Mouse (Mus musculus): ENCODE results near the gene Gale.

DNA sequence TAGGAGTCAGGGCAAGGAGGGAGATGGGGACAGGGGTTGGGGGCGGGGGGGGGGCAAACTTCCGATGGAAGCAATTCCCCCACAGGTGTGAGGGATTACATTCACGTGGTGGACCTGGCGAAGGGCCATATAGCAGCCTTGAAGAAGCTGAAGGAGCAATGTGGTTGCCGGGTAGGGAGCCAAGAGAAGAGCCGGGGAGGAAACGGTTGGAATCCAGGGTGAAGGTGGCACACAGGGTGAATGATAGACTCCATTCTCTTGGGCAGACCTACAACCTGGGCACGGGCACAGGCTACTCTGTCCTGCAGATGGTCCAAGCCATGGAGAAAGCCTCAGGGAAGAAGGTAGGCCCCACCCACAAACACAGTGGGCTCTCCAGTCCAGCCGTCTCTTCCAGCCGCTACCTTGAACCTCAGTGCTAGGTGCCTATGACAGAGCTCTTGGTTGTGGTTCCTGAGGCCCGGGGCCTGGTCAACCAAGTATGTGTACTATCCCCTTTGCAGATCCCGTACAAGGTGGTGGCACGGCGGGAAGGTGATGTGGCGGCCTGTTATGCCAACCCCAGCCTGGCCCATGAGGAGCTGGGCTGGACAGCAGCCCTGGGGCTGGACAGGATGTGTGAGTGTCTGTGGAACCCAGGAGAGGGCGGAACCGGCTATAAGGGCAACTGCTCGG, 3.7 kb downstream of the Gale start:
- TF ChIP-seq CTCF (IDR thresholded peaks at IDR 0.05; ENCODE audit: borderline replicate concordance, control insufficient read depth, extremely low read depth, insufficient read depth, low read length, poor library complexity) (no peak), POLR2A (IDR thresholded peaks at IDR 0.05; ENCODE audit: control insufficient read depth, extremely low read depth, insufficient read depth, low read length, poor library complexity) (no peak)

All from thymus, adult 2 months (tissue).